Mouse (Mus musculus): ENCODE results near the gene Park7.

GRCm38 (mm10) chr4:150926924-150927705 is 12.9 kb upstream of the Park7 start:
- TF ChIP-seq EP300 (optimal IDR thresholded peaks at IDR 0.05), result no peak
- TF ChIP-seq CTCF (IDR thresholded peaks at IDR 0.05; ENCODE audit: low read depth), result no peak

Measured in stomach, postnatal 0 days (tissue).